Mouse (Mus musculus) ES-E14 (cell line): ENCODE measurements around the gene Calm3.

Experiments
- ZC3H11A ChIP-seq: IDR thresholded peaks from 2 replicates; pipeline ENCODE4 v1.6.1; 2012; ENCODE audit warnings: low read depth, mild to moderate bottlenecking, inconsistent platforms, low read length, borderline replicate concordance
- ZNF384 ChIP-seq: IDR thresholded peaks from 2 replicates; pipeline ENCODE4 v1.6.1; 2012; ENCODE audit warnings: low read depth, low read length, inconsistent platforms

- TF ChIP-seq ZC3H11A: no peak
- TF ChIP-seq ZNF384: no peak
Measured at GRCm38 (mm10) chr7:16880615-16881014, 43.3 kb downstream of the Calm3 start.
